12 mouse cellular contexts compared by ENCODE assay signal in the genomic region with DNA sequence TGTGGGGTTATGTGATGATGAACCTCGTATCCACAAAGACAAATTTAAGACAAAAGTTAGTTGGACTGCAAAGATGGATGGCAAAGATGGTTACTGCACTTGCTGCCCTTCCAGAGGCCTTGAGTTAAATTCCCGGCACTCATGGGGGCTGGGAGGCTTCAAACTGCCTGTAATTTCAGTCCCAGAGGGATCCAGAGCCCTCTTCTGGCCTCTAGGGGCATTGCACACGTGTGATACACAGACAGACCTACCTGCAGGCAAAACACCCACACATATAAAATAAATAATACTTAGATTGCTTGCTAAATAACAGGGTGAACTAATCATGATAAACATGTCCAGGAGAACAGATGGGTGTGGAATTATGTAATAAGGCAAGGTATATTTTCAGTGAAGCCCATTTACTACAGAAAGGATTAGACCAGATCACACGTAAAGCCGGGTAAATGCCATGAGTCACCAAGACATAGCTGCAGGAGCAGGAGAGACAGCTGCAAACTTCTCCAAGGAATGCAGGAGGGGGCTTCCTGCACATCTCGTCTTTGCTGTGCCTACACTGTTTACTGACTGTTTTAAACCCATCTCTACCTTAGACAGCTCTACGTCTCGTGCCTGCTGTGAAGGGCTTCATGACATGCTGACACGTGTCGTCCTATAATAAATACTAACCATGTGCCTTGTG. TPM values are rescaled to one million over a fixed set of nuclear protein-coding genes. Genes with fewer than 3 reads are reported as not detected.
DNase-seq lines count a peak whose midpoint lies in the region; ATAC-seq and TF ChIP-seq lines count a peak whose summit lies in the region.
"Had no signal": no experiment of that assay in that cellular context is flagged by ENCODE, and none has a peak within 500 bp of the region (broad histone marks: within the 10 kb centered on the region; RNA-seq: fewer than 3 reads in every experiment).

No protein-coding gene starts in this region.

- no peak for TF ChIP-seq EP300 in MEL (IDR thresholded peaks at IDR 0.05; ENCODE audit: low read depth in 1 of 2, low read length in 2 of 2)

- H3K27me3 ChIP-seq in hindbrain, postnatal 0 days (ENCODE audit: insufficient read depth, low read length): no peaks in the 10 kb centered on the region
- H3K27me3 ChIP-seq in hindbrain, embryonic 12.5 days: no peaks in the 10 kb centered on the region
- H3K27me3 ChIP-seq in midbrain, embryonic 11.5 days (ENCODE audit: control insufficient read depth, insufficient read depth, low read length): no peaks in the 10 kb centered on the region
- no peaks in the 10 kb centered on the region for H3K27me3 ChIP-seq in midbrain, embryonic 15.5 days (replicated peaks)
- no peaks in the 10 kb centered on the region; a peak in 1 of 4 replicates for H3K27me3 ChIP-seq in MEL (ENCODE audit: control insufficient read depth in 1 of 2, insufficient read depth in 2 of 2, low read length in 2 of 2)
- H3K27me3 ChIP-seq: kidney, embryonic 15.5 days; lung, embryonic 15.5 days had no signal

- H3K9ac ChIP-seq in hindbrain, postnatal 0 days (replicated peaks; ENCODE audit: low read length): no peak overlapping the region
- no peak overlapping the region for H3K9ac ChIP-seq in hindbrain, embryonic 12.5 days
- H3K9ac ChIP-seq in midbrain, embryonic 11.5 days (ENCODE audit: low read length): no peak overlapping the region
- H3K9ac ChIP-seq in midbrain, embryonic 15.5 days: no peak overlapping the region
- no peak overlapping the region for H3K9ac ChIP-seq in MEL (ENCODE audit: control insufficient read depth, low read depth, low read length, poor library complexity, severe bottlenecking)
- H3K9ac ChIP-seq: kidney, embryonic 15.5 days; lung, embryonic 15.5 days had no signal

- H3K4me3 ChIP-seq in hindbrain, postnatal 0 days (ENCODE audit: low read length): no peak overlapping the region
- no peak overlapping the region for H3K4me3 ChIP-seq in hindbrain, embryonic 12.5 days
- H3K4me3 ChIP-seq in midbrain, embryonic 11.5 days (ENCODE audit: low read depth, low read length): no peak overlapping the region
- no peak overlapping the region for H3K4me3 ChIP-seq in midbrain, embryonic 15.5 days
- no peak overlapping the region for H3K4me3 ChIP-seq in MEL (ENCODE audit: control insufficient read depth in 1 of 2, insufficient read depth in 1 of 2, low read depth in 2 of 2, low read length in 2 of 2)
- H3K4me3 ChIP-seq: kidney, embryonic 15.5 days; lung, embryonic 15.5 days had no signal

- WGBS in hindbrain, postnatal 0 days: 87% methylated on average over 10 of the region's 10 CpGs
- 86% methylated on average over 10 of the region's 10 CpGs for WGBS in hindbrain, embryonic 12.5 days
- 87% methylated on average over 10 of the region's 10 CpGs for WGBS in midbrain, embryonic 11.5 days
- 84% methylated on average over 10 of the region's 10 CpGs for WGBS in midbrain, embryonic 15.5 days

- H3K9me3 ChIP-seq in hindbrain, postnatal 0 days (ENCODE audit: low read length): no peaks in the 10 kb centered on the region
- H3K9me3 ChIP-seq in hindbrain, embryonic 12.5 days (replicated peaks): no peaks in the 10 kb centered on the region
- H3K9me3 ChIP-seq in midbrain, embryonic 11.5 days (ENCODE audit: control insufficient read depth, low read length): no peaks in the 10 kb centered on the region
- no peaks in the 10 kb centered on the region for H3K9me3 ChIP-seq in midbrain, embryonic 15.5 days
- no peaks in the 10 kb centered on the region for H3K9me3 ChIP-seq in MEL (replicated peaks; ENCODE audit: insufficient read depth, low read length)
- H3K9me3 ChIP-seq: kidney, embryonic 15.5 days; lung, embryonic 15.5 days had no signal

- TF ChIP-seq RAD21 in MEL (IDR thresholded peaks at IDR 0.05; ENCODE audit: low read depth, low read length): peak; percentile 44

- peak; percentile 42 for TF ChIP-seq CTCF in hindbrain, postnatal 0 days (IDR thresholded peaks at IDR 0.05; ENCODE audit: low read depth)
- TF ChIP-seq CTCF in MEL (IDR thresholded peaks at IDR 0.05 in 2 of 3, conservative IDR thresholded peaks at IDR 0.05 in 1 of 3; ENCODE audit: control insufficient read depth in 1 of 3, insufficient read depth in 1 of 3, low read depth in 2 of 3, low read length in 3 of 3, poor library complexity in 1 of 3, severe bottlenecking in 1 of 3): peak; percentile 55 to 56 (median 56)

- no peak overlapping the region for H3K4me2 ChIP-seq in hindbrain, postnatal 0 days (ENCODE audit: low read depth, low read length)
- no peak overlapping the region for H3K4me2 ChIP-seq in hindbrain, embryonic 12.5 days (replicated peaks)
- H3K4me2 ChIP-seq in midbrain, embryonic 11.5 days: no peak overlapping the region
- H3K4me2 ChIP-seq in midbrain, embryonic 15.5 days: no peak overlapping the region
- H3K4me2 ChIP-seq: kidney, embryonic 15.5 days; lung, embryonic 15.5 days had no signal

- H3K4me1 ChIP-seq in hindbrain, postnatal 0 days (ENCODE audit: insufficient read depth, low read length): peaks cover 12% of the 10 kb centered on the region; the same call in 1 of the 2 replicates
- peaks cover 39% of the 10 kb centered on the region for H3K4me1 ChIP-seq in hindbrain, embryonic 12.5 days
- H3K4me1 ChIP-seq in midbrain, embryonic 11.5 days (ENCODE audit: control insufficient read depth, insufficient read depth, low read length): peaks cover 20% of the 10 kb centered on the region
- H3K4me1 ChIP-seq in midbrain, embryonic 15.5 days: peaks cover 25% of the 10 kb centered on the region
- H3K4me1 ChIP-seq in MEL (ENCODE audit: control insufficient read depth in 1 of 2, insufficient read depth in 2 of 2, low read length in 2 of 2): no peaks in the 10 kb centered on the region

- ATAC-seq in hindbrain, postnatal 0 days: no peak
- ATAC-seq in hindbrain, embryonic 12.5 days (ENCODE audit: low FRiP score): no peak
- no peak for ATAC-seq in midbrain, embryonic 11.5 days (ENCODE audit: low FRiP score)
- no peak for ATAC-seq in midbrain, embryonic 15.5 days (replicated peaks)
- ATAC-seq in megakaryocyte-erythroid progenitor cell, adult 5-6 weeks (replicated peaks; ENCODE audit: low FRiP score, low TSS enrichment, poor library complexity, severe bottlenecking): peak; percentile 73; the same call in 1 of the 2 replicates

- no peaks in the 10 kb centered on the region for H3K79me2 ChIP-seq in MEL (ENCODE audit: control insufficient read depth, insufficient read depth, low read length, poor library complexity)

- no peak overlapping the region for H3K27ac ChIP-seq in hindbrain, postnatal 0 days
- H3K27ac ChIP-seq in hindbrain, embryonic 12.5 days: no peak overlapping the region
- H3K27ac ChIP-seq in midbrain, embryonic 11.5 days (ENCODE audit: low read depth, low read length): no peak overlapping the region
- no peak overlapping the region for H3K27ac ChIP-seq in midbrain, embryonic 15.5 days
- H3K27ac ChIP-seq in MEL (ENCODE audit: control insufficient read depth, low read depth, low read length): no peak overlapping the region
- H3K27ac ChIP-seq: kidney, embryonic 15.5 days; lung, embryonic 15.5 days had no signal

- DNase-seq in hindbrain, postnatal 0 days (ENCODE audit: low spot score): no peak
- peak; percentile 73 for DNase-seq in midbrain, embryonic 11.5 days (ENCODE audit: low spot score, missing footprints)
- DNase-seq in MEL (ENCODE audit: low read depth, low spot score): peak; percentile 32
- no peak for DNase-seq in right cerebral cortex, postnatal 25 days
- DNase-seq in urinary bladder, adult 2 months (ENCODE audit: low spot score): no peak
- DNase-seq: gastrocnemius, postnatal 36 days; heart, postnatal 4 days had no signal

- H3K36me3 ChIP-seq in hindbrain, postnatal 0 days (ENCODE audit: insufficient read depth, low read length): no peaks in the 10 kb centered on the region
- peaks cover 11% of the 10 kb centered on the region for H3K36me3 ChIP-seq in hindbrain, embryonic 12.5 days
- H3K36me3 ChIP-seq in midbrain, embryonic 11.5 days (ENCODE audit: control insufficient read depth, insufficient read depth, low read length): peaks cover 8% of the 10 kb centered on the region; the same call in 1 of the 2 replicates
- no peaks in the 10 kb centered on the region for H3K36me3 ChIP-seq in midbrain, embryonic 15.5 days (replicated peaks)
- H3K36me3 ChIP-seq in MEL (ENCODE audit: control insufficient read depth in 1 of 2, insufficient read depth in 2 of 2, low read length in 2 of 2): no peaks in the 10 kb centered on the region

- no peak for TF ChIP-seq POLR2A in MEL (IDR thresholded peaks at IDR 0.05; ENCODE audit: control insufficient read depth in 1 of 2, insufficient read depth in 1 of 2, low read depth in 1 of 2, low read length in 2 of 2, poor library complexity in 1 of 2)

TF ChIP-seq in MEL, 35 proteins besides CTCF, POLR2A, EP300 and RAD21:
- TF ChIP-seq HCFC1 (IDR thresholded peaks at IDR 0.05; ENCODE audit: low read depth, low read length): no peak
- no peak for TF ChIP-seq CHD2 (IDR thresholded peaks at IDR 0.05; ENCODE audit: low read length)
- no peak for TF ChIP-seq GABPA (IDR thresholded peaks at IDR 0.05; ENCODE audit: low read depth, low read length)
- TF ChIP-seq TAL1 (IDR thresholded peaks at IDR 0.05; ENCODE audit: low read length): no peak
- no peak for TF ChIP-seq ZNF384 (IDR thresholded peaks at IDR 0.05; ENCODE audit: low read depth, low read length)
- TF ChIP-seq SMC3 (IDR thresholded peaks at IDR 0.05; ENCODE audit: low read depth, low read length): peak; percentile 61
- no peak for TF ChIP-seq TCF12 (IDR thresholded peaks at IDR 0.05; ENCODE audit: low read depth, low read length)
- no peak for TF ChIP-seq GATA1 (IDR thresholded peaks at IDR 0.05; ENCODE audit: low read depth, low read length)

RNA-seq across cellular contexts. Expression of a gene that starts 5.7 kb away (rescaled TPM):
- 9.0 and 11.0 TPM in 2 replicates for total RNA-seq in hindbrain, postnatal 0 days (2014; rRNA removed)
- 5.1 and 5.7 TPM in 2 replicates for polyA plus RNA-seq in hindbrain, postnatal 0 days (2015; fragmentation: Nextera tagmentation; extraction: Ambion mirVana)
- polyA plus RNA-seq in hindbrain, embryonic 12.5 days (2016; fragmentation: Nextera tagmentation; extraction: Ambion mirVana): 64.9 and 70.5 TPM in 2 replicates
- polyA plus RNA-seq in midbrain, embryonic 11.5 days (2014; fragmentation: Nextera tagmentation; extraction: Ambion mirVana): 74.7 and 80.6 TPM in 2 replicates
- polyA plus RNA-seq in midbrain, embryonic 15.5 days (2015; fragmentation: Nextera tagmentation; extraction: Ambion mirVana): 14.0 and 14.5 TPM in 2 replicates
- not detected in 2 replicates for total RNA-seq in MEL (2012; rRNA removed)
- polyA plus RNA-seq in MEL (2012; ENCODE audit: insufficient read depth in 1 of 2, insufficient read length in 2 of 2, low read depth in 1 of 2, low replicate concordance in 2 of 2, missing spikeins in 1 of 2): not detected
- 1.2 and 5.4 TPM in 2 replicates for total RNA-seq in megakaryocyte-erythroid progenitor cell, adult 5-6 weeks (2014; fragmentation: Nextera tagmentation)
- 3.7 and 4.1 TPM in 2 replicates for total RNA-seq in megakaryocyte-erythroid progenitor cell, adult 5-6 weeks (2017)
- polyA plus RNA-seq in urinary bladder, adult 2 months (2012; rRNA removed): 20.0 and 28.6 TPM in 2 replicates

Comparison
In these comparisons a context has a peak if more than half of its experiments do, and no peak if none do; other contexts are left out.
1. DNase-seq: peak in midbrain, embryonic 11.5 days (single experiment) and MEL (single experiment); none in hindbrain, postnatal 0 days (single experiment), right cerebral cortex, postnatal 25 days (single experiment) and urinary bladder, adult 2 months (single experiment).